Mouse (Mus musculus) thymus, postnatal 25 days (tissue): ENCODE measurements at regions not wholly inside any gene's neighbourhood (a gene's known extent, or its start where the extent isn't known, plus 50 kb on each side); places are given as distances from the start of the nearest gene placed in this dataset.
"Not testable (repeated sequence)": the region's sequence is repeated elsewhere in the genome, so short reads cannot be mapped to it uniquely, and the experiment has no call there.

Source experiments
- DNase-seq: peaks from one replicate; pipeline ENCODE4 v3.0.0; 2022

- no peak for DNase-seq
Observed at GRCm38 (mm10) chr3:82290373-82290772, 67.5 kb upstream of the Map9 start.

- DNase-seq: no peak
Observed at GRCm38 (mm10) chr3:82288996-82289395, 68.8 kb upstream of the Map9 start.

GRCm38 (mm10) chr3:82276977-82277714 lies 80.7 kb upstream of the Map9 start:
- DNase-seq: no peak

- no peak for DNase-seq
Observed at GRCm38 (mm10) chr3:82275822-82276203, 82.0 kb upstream of the Map9 start.

- DNase-seq: no peak
Observed at GRCm38 (mm10) chr3:82274945-82275821, 82.7 kb upstream of the Map9 start.

- DNase-seq: no peak
Observed at GRCm38 (mm10) chr3:82274196-82274937, 83.5 kb upstream of the Map9 start.

GRCm38 (mm10) chr3:82273511-82273910 lies 84.3 kb upstream of the Map9 start:
- DNase-seq: not testable (repeated sequence)

GRCm38 (mm10) chr3:82271965-82272364 lies 85.9 kb upstream of the Map9 start:
- no peak for DNase-seq

GRCm38 (mm10) chr3:82265941-82266340 lies 91.9 kb upstream of the Map9 start:
- DNase-seq: no peak

- DNase-seq: no peak
Observed at GRCm38 (mm10) chr3:82261976-82262375, 95.9 kb upstream of the Map9 start.

GRCm38 (mm10) chr3:82259986-82260652 lies 97.7 kb upstream of the Map9 start:
- no peak for DNase-seq

- DNase-seq: no peak
Observed at GRCm38 (mm10) chr3:82250796-82251261, 105.2 kb upstream of the Gucy1a1 start.

- no peak for DNase-seq
Observed at GRCm38 (mm10) chr3:82249968-82250795, 104.6 kb upstream of the Gucy1a1 start.

GRCm38 (mm10) chr3:82236377-82237057 lies 90.9 kb upstream of the Gucy1a1 start:
- DNase-seq: no peak

GRCm38 (mm10) chr3:82234306-82234705 lies 88.7 kb upstream of the Gucy1a1 start:
- DNase-seq: no peak

GRCm38 (mm10) chr3:82223379-82223778 lies 77.8 kb upstream of the Gucy1a1 start:
- no peak for DNase-seq

- no peak for DNase-seq
Observed at GRCm38 (mm10) chr3:82221924-82222323, 76.3 kb upstream of the Gucy1a1 start.

- DNase-seq: not testable (repeated sequence)
Observed at GRCm38 (mm10) chr3:82219192-82219885, 73.8 kb upstream of the Gucy1a1 start.

GRCm38 (mm10) chr3:82214566-82215465 lies 69.2 kb upstream of the Gucy1a1 start:
- no peak for DNase-seq
